Mouse (Mus musculus): ENCODE data around the gene Hoxa13.

Hoxa13 gene

GRCm38 (mm10) chr6:52238976-52239375 is 21.7 kb downstream of the Hoxa13 start:
- in situ Hi-C loops (cut with MboI; ENCODE audit: low sequenced_read_pairs) = no loop called here

- in situ Hi-C loops (cut with MboI; ENCODE audit: low sequenced_read_pairs) = no loop called here
Observed at GRCm38 (mm10) chr6:52238155-52238545, 22.5 kb downstream of the Hoxa13 start.

- in situ Hi-C loops (cut with MboI; ENCODE audit: low sequenced_read_pairs) = no loop called here
Observed at GRCm38 (mm10) chr6:52237346-52238154, 23.1 kb downstream of the Hoxa13 start.

- in situ Hi-C loops (cut with MboI; ENCODE audit: low sequenced_read_pairs) = no loop called here
Observed at GRCm38 (mm10) chr6:52236806-52237205, 23.9 kb downstream of the Hoxa13 start.

GRCm38 (mm10) chr6:52235866-52236265 is 24.8 kb downstream of the Hoxa13 start:
- in situ Hi-C loops (cut with MboI; ENCODE audit: low sequenced_read_pairs) = no loop called here

GRCm38 (mm10) chr6:52235267-52235666 is 25.4 kb downstream of the Hoxa13 start:
- in situ Hi-C loops (cut with MboI; ENCODE audit: low sequenced_read_pairs) = no loop called here

GRCm38 (mm10) chr6:52234428-52235140 is 26.1 kb downstream of the Hoxa13 start:
- in situ Hi-C loops (cut with MboI; ENCODE audit: low sequenced_read_pairs) = no loop called here

- in situ Hi-C loops (cut with MboI; ENCODE audit: low sequenced_read_pairs) = no loop called here
Observed at GRCm38 (mm10) chr6:52233546-52234427, 26.9 kb downstream of the Hoxa13 start.

- in situ Hi-C loops (cut with MboI; ENCODE audit: low sequenced_read_pairs) = no loop called here
Observed at GRCm38 (mm10) chr6:52232984-52233545, 27.6 kb downstream of the Hoxa13 start.

- in situ Hi-C loops (cut with MboI; ENCODE audit: low sequenced_read_pairs) = no loop called here
Observed at GRCm38 (mm10) chr6:52232568-52232965, 28.1 kb downstream of the Hoxa13 start.

- in situ Hi-C loops (cut with MboI; ENCODE audit: low sequenced_read_pairs) = no loop called here
Observed at GRCm38 (mm10) chr6:52231885-52232567, 28.7 kb downstream of the Hoxa13 start.

- in situ Hi-C loops (cut with MboI; ENCODE audit: low sequenced_read_pairs) = no loop called here
Observed at GRCm38 (mm10) chr6:52230516-52231165, 30.0 kb downstream of the Hoxa13 start, which contains the start of gene Hoxa9. Gene Hoxa9 (minus strand): TSS chr6:52231089.

GRCm38 (mm10) chr6:52229558-52230416 is 30.9 kb downstream of the Hoxa13 start:
- in situ Hi-C loops (cut with MboI; ENCODE audit: low sequenced_read_pairs) = loop anchor here (10.0 kb wide), 1 partner anchor 1015 kb away; no protein-coding TSS in a partner anchor

- in situ Hi-C loops (cut with MboI; ENCODE audit: low sequenced_read_pairs) = loop anchor here (10.0 kb wide), 1 partner anchor 1014 kb away; no protein-coding TSS in a partner anchor
Observed at GRCm38 (mm10) chr6:52228475-52229465, 31.9 kb downstream of the Hoxa13 start.

- in situ Hi-C loops (cut with MboI; ENCODE audit: low sequenced_read_pairs) = loop anchor here (10.0 kb wide), 1 partner anchor 1013 kb away; no protein-coding TSS in a partner anchor
Observed at GRCm38 (mm10) chr6:52227470-52228222, 33.0 kb downstream of the Hoxa13 start.

GRCm38 (mm10) chr6:52226569-52227257 is 34.0 kb downstream of the Hoxa13 start:
- in situ Hi-C loops (cut with MboI; ENCODE audit: low sequenced_read_pairs) = loop anchor here (10.0 kb wide), 1 partner anchor 1012 kb away; no protein-coding TSS in a partner anchor

Data from CH12F3 (cell line).